10 mouse cellular contexts compared by ENCODE assay signal in genomic region chr4:135306533-135306932, GRCm38 (mm10). TPM values are rescaled to one million over a fixed set of nuclear protein-coding genes. Genes with fewer than 3 reads are reported as not detected.
A peak's percentile ranks its signal among the peaks of the same experiment; 100 is the strongest.
DNase-seq lines count a peak whose midpoint lies in the region; ATAC-seq and TF ChIP-seq lines count a peak whose summit lies in the region.
"Had no signal": no experiment of that assay in that cellular context is flagged by ENCODE, and none has a peak within 500 bp of the region (broad histone marks: within the 10 kb centered on the region; RNA-seq: fewer than 3 reads in every experiment).

No protein-coding gene starts in this region.

- H3K36me3 ChIP-seq in kidney, embryonic 16.5 days (ENCODE audit: insufficient read depth, low read length) = no peaks in the 10 kb centered on the region
- no peaks in the 10 kb centered on the region for H3K36me3 ChIP-seq in kidney, adult 2 months (ENCODE audit: control insufficient read depth, insufficient read depth, low read length)
- no peaks in the 10 kb centered on the region for H3K36me3 ChIP-seq in lung, embryonic 16.5 days (ENCODE audit: control insufficient read depth, insufficient read depth, low read length)
- no peaks in the 10 kb centered on the region for H3K36me3 ChIP-seq in hindbrain, embryonic 11.5 days (ENCODE audit: control insufficient read depth, insufficient read depth, low read length)
- H3K36me3 ChIP-seq: embryonic facial prominence, embryonic 15.5 days had no signal

- H3K9me3 ChIP-seq in kidney, embryonic 16.5 days (ENCODE audit: low read length) = no peaks in the 10 kb centered on the region
- no peaks in the 10 kb centered on the region for H3K9me3 ChIP-seq in lung, embryonic 16.5 days (ENCODE audit: control insufficient read depth, low read length)
- no peaks in the 10 kb centered on the region for H3K9me3 ChIP-seq in hindbrain, embryonic 11.5 days (ENCODE audit: control insufficient read depth, low read length)
- H3K9me3 ChIP-seq: embryonic facial prominence, embryonic 15.5 days had no signal

- H3K27me3 ChIP-seq in kidney, embryonic 16.5 days (ENCODE audit: insufficient read depth, low read length) = no peaks in the 10 kb centered on the region
- H3K27me3 ChIP-seq in kidney, adult 2 months (replicated peaks; ENCODE audit: control insufficient read depth, insufficient read depth, low read length) = no peaks in the 10 kb centered on the region
- no peaks in the 10 kb centered on the region for H3K27me3 ChIP-seq in lung, embryonic 16.5 days (ENCODE audit: control insufficient read depth, insufficient read depth, low read depth, low read length)
- no peaks in the 10 kb centered on the region for H3K27me3 ChIP-seq in hindbrain, embryonic 11.5 days (ENCODE audit: control insufficient read depth, insufficient read depth, low read length)
- H3K27me3 ChIP-seq: embryonic facial prominence, embryonic 15.5 days had no signal

- peak; percentile 83 for DNase-seq in kidney, adult 18-20 months
- DNase-seq in adrenal gland, postnatal 25 days = peak; percentile 71
- DNase-seq in kidney, adult 2 months = peak; percentile 94
- DNase-seq in cerebellum, postnatal 4 days (ENCODE audit: low spot score in 2 of 2) = no peak
- no peak for DNase-seq in hindbrain, embryonic 11.5 days (ENCODE audit: low spot score)

- no peak for ATAC-seq in kidney, embryonic 16.5 days (ENCODE audit: low FRiP score, low TSS enrichment)
- ATAC-seq in lung, embryonic 16.5 days (ENCODE audit: low read depth) = peak; percentile 37
- ATAC-seq in megakaryocyte, adult 5-6 weeks (ENCODE audit: poor library complexity, severe bottlenecking) = no peak
- no peak for ATAC-seq in hindbrain, embryonic 11.5 days (ENCODE audit: low FRiP score)

- no peak for TF ChIP-seq POLR2A in kidney, adult 2 months (IDR thresholded peaks at IDR 0.05; ENCODE audit: low read depth, low read length)

- peaks cover 26% of the 10 kb centered on the region for H3K4me1 ChIP-seq in kidney, embryonic 16.5 days (ENCODE audit: insufficient read depth, low read length)
- peaks cover 9% of the 10 kb centered on the region; the same call in 1 of the 2 replicates for H3K4me1 ChIP-seq in kidney, adult 2 months (ENCODE audit: control insufficient read depth, insufficient read depth, low read length)
- peaks cover 7% of the 10 kb centered on the region; the same call in 1 of the 2 replicates for H3K4me1 ChIP-seq in lung, embryonic 16.5 days (replicated peaks; ENCODE audit: control insufficient read depth, insufficient read depth, low read length)
- no peaks in the 10 kb centered on the region for H3K4me1 ChIP-seq in hindbrain, embryonic 11.5 days (replicated peaks; ENCODE audit: control insufficient read depth, insufficient read depth, low read length)

- H3K4me3 ChIP-seq in kidney, embryonic 16.5 days (ENCODE audit: low read length) = no peak overlapping the region
- H3K4me3 ChIP-seq in kidney, adult 2 months (ENCODE audit: insufficient read depth, low read depth, low read length) = no peak overlapping the region
- no peak overlapping the region for H3K4me3 ChIP-seq in lung, embryonic 16.5 days (ENCODE audit: low read length)
- no peak overlapping the region for H3K4me3 ChIP-seq in hindbrain, embryonic 11.5 days (ENCODE audit: low read depth, low read length)
- H3K4me3 ChIP-seq: embryonic facial prominence, embryonic 15.5 days had no signal

- no peak overlapping the region for H3K27ac ChIP-seq in kidney, embryonic 16.5 days (ENCODE audit: low read length)
- peak overlapping the region; percentile 36; the same call in 1 of the 2 replicates for H3K27ac ChIP-seq in kidney, adult 2 months (ENCODE audit: insufficient read depth, low read depth, low read length)
- peak overlapping the region; percentile 7 for H3K27ac ChIP-seq in lung, embryonic 16.5 days (ENCODE audit: low read length)
- no peak overlapping the region for H3K27ac ChIP-seq in hindbrain, embryonic 11.5 days (ENCODE audit: low read depth, low read length)
- H3K27ac ChIP-seq: embryonic facial prominence, embryonic 15.5 days; macrophage had no signal

- WGBS in kidney, embryonic 16.5 days = 47% methylated on average over 4 of the region's 4 CpGs
- WGBS in kidney, adult 2 months = 42% methylated on average over 4 of the region's 4 CpGs
- 37% methylated on average over 4 of the region's 4 CpGs for WGBS in lung, embryonic 16.5 days
- WGBS in hindbrain, embryonic 11.5 days = 60% methylated on average over 4 of the region's 4 CpGs

- no peak overlapping the region for H3K9ac ChIP-seq in kidney, embryonic 16.5 days (replicated peaks; ENCODE audit: low read length)
- no peak overlapping the region for H3K9ac ChIP-seq in lung, embryonic 16.5 days (ENCODE audit: low read length)
- no peak overlapping the region for H3K9ac ChIP-seq in hindbrain, embryonic 11.5 days (ENCODE audit: low read depth, low read length)
- H3K9ac ChIP-seq: embryonic facial prominence, embryonic 15.5 days had no signal

- no peak overlapping the region for H3K4me2 ChIP-seq in kidney, embryonic 16.5 days (replicated peaks; ENCODE audit: low read depth, low read length)
- no peak overlapping the region for H3K4me2 ChIP-seq in lung, embryonic 16.5 days (ENCODE audit: low read depth, low read length)
- no peak overlapping the region for H3K4me2 ChIP-seq in hindbrain, embryonic 11.5 days (replicated peaks; ENCODE audit: low read depth, low read length)
- H3K4me2 ChIP-seq: embryonic facial prominence, embryonic 15.5 days had no signal

- TF ChIP-seq CTCF in kidney, adult 2 months (conservative IDR thresholded peaks at IDR 0.05; ENCODE audit: insufficient read depth, insufficient read length, low read depth, low read length) = no peak

RNA-seq across cellular contexts. Expression of gene Clic4, which starts 33.9 kb away (rescaled TPM):
- polyA plus RNA-seq in kidney, embryonic 16.5 days (2015; fragmentation: Nextera tagmentation; extraction: Ambion mirVana) = 209 and 228 TPM in 2 replicates
- total RNA-seq in adrenal gland, postnatal 25 days (2021) = 65.5 and 72.8 TPM in 2 replicates
- 86.6 and 91.1 TPM in 2 replicates for polyA plus RNA-seq in kidney, adult 2 months (2012; rRNA removed)
- polyA plus RNA-seq in lung, embryonic 16.5 days (2015; fragmentation: Nextera tagmentation; extraction: Ambion mirVana) = 170 and 179 TPM in 2 replicates
- 28.4 and 29.7 TPM in 2 replicates for total RNA-seq in megakaryocyte, adult 5-6 weeks (2015)
- 32.3 and 39.2 TPM in 2 replicates for total RNA-seq in megakaryocyte, adult 5-6 weeks (2017)
- 109 and 147 TPM in 2 replicates for polyA plus RNA-seq in hindbrain, embryonic 11.5 days (2014; fragmentation: Nextera tagmentation; extraction: Ambion mirVana)

RNA-seq across cellular contexts. Expression of gene Srrm1, which starts 46.6 kb away (rescaled TPM):
- polyA plus RNA-seq in kidney, embryonic 16.5 days (2015; fragmentation: Nextera tagmentation; extraction: Ambion mirVana) = 180 and 233 TPM in 2 replicates
- total RNA-seq in adrenal gland, postnatal 25 days (2021) = 133 and 151 TPM in 2 replicates
- polyA plus RNA-seq in kidney, adult 2 months (2012; rRNA removed) = 17.1 and 21.6 TPM in 2 replicates
- polyA plus RNA-seq in lung, embryonic 16.5 days (2015; fragmentation: Nextera tagmentation; extraction: Ambion mirVana) = 193 and 220 TPM in 2 replicates
- 144 and 146 TPM in 2 replicates for total RNA-seq in megakaryocyte, adult 5-6 weeks (2015)
- 80.5 and 112 TPM in 2 replicates for total RNA-seq in megakaryocyte, adult 5-6 weeks (2017)
- polyA plus RNA-seq in hindbrain, embryonic 11.5 days (2014; fragmentation: Nextera tagmentation; extraction: Ambion mirVana) = 220 and 289 TPM in 2 replicates

Comparison
In these comparisons a context has a peak if more than half of its experiments do, and no peak if none do; other contexts are left out.
1. H3K27ac ChIP-seq: peak in kidney, adult 2 months (single experiment) and lung, embryonic 16.5 days (single experiment); none in kidney, embryonic 16.5 days (single experiment) and hindbrain, embryonic 11.5 days (single experiment).
2. DNase-seq: peak in kidney, adult 18-20 months (single experiment), adrenal gland, postnatal 25 days (single experiment) and kidney, adult 2 months (single experiment); none in cerebellum, postnatal 4 days (0 of 2) and hindbrain, embryonic 11.5 days (single experiment).